10 mouse cellular contexts compared by ENCODE assay signal in the genomic region with DNA sequence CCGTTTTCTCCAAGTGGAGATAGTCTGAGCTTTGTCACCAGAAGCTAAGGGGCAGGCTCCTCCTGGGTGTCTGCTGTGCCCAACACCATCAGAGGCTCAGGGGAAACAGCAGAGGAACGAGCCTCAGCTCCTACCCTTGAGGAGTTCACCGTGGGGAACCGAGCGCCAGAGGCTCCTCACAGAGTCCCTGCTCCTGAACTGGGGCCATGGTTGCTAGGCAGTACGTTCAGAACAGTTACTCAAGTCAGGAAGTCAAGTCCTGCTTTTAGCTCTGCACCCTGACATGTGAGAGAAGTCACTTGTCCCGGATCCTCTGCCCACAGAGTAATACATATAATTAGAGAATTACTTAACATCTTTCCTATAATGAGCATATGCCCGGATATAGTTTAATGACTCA. TPM values are rescaled to one million over a fixed set of nuclear protein-coding genes. Genes with fewer than 3 reads are reported as not detected.
DNase-seq lines count a peak whose midpoint lies in the region; ATAC-seq lines count a peak whose summit lies in the region.
"Had no signal": no experiment of that assay in that cellular context is flagged by ENCODE, and none has a peak within 500 bp of the region (broad histone marks: within the 10 kb centered on the region; RNA-seq: fewer than 3 reads in every experiment).

No protein-coding gene starts in this region.

- no peaks in the 10 kb centered on the region for H3K36me3 ChIP-seq in hindbrain, embryonic 10.5 days
- no peaks in the 10 kb centered on the region for H3K36me3 ChIP-seq in hindbrain, embryonic 11.5 days (ENCODE audit: control insufficient read depth, insufficient read depth, low read length)
- H3K36me3 ChIP-seq in embryonic facial prominence, embryonic 11.5 days (replicated peaks; ENCODE audit: control insufficient read depth, insufficient read depth, low read depth, low read length): no peaks in the 10 kb centered on the region
- no peaks in the 10 kb centered on the region for H3K36me3 ChIP-seq in macrophage (ENCODE audit: inconsistent target)

- DNase-seq in hindbrain, embryonic 10.5 days (ENCODE audit: low spot score): peak; percentile 31
- DNase-seq in hindbrain, embryonic 11.5 days (ENCODE audit: low spot score): no peak
- peak; percentile 43 for DNase-seq in embryonic facial prominence, embryonic 11.5 days (ENCODE audit: low spot score)
- DNase-seq in heart, postnatal 10 days: peak; percentile 32 to 36
- no peak for DNase-seq in frontal cortex, postnatal 36 days (ENCODE audit: low spot score in 2 of 2)
- no peak for DNase-seq in layer of hippocampus, adult 11-12 months (ENCODE audit: low spot score)
- no peak for DNase-seq in retina, embryonic 14.5 days (ENCODE audit: low spot score)

- H3K9ac ChIP-seq in hindbrain, embryonic 11.5 days (ENCODE audit: low read depth, low read length): no peak overlapping the region
- no peak overlapping the region for H3K9ac ChIP-seq in embryonic facial prominence, embryonic 11.5 days (replicated peaks; ENCODE audit: low read length)

- no peak for ATAC-seq in hindbrain, embryonic 11.5 days (ENCODE audit: low FRiP score)
- ATAC-seq in embryonic facial prominence, embryonic 11.5 days (replicated peaks; ENCODE audit: insufficient number of reproducible peaks, low FRiP score, low TSS enrichment, low read depth): no peak

- H3K9me3 ChIP-seq in hindbrain, embryonic 10.5 days: no peaks in the 10 kb centered on the region
- H3K9me3 ChIP-seq in hindbrain, embryonic 11.5 days (ENCODE audit: control insufficient read depth, low read length): no peaks in the 10 kb centered on the region
- H3K9me3 ChIP-seq in embryonic facial prominence, embryonic 11.5 days (replicated peaks; ENCODE audit: control insufficient read depth, low read length): no peaks in the 10 kb centered on the region

- H3K27me3 ChIP-seq in hindbrain, embryonic 10.5 days (ENCODE audit: insufficient read depth, poor library complexity, severe bottlenecking): 0 out of 2 replicates have a peak, but pooled peaks cover 5% of the 10 kb centered on the region
- H3K27me3 ChIP-seq in hindbrain, embryonic 11.5 days (ENCODE audit: control insufficient read depth, insufficient read depth, low read length): no peaks in the 10 kb centered on the region
- no peaks in the 10 kb centered on the region for H3K27me3 ChIP-seq in embryonic facial prominence, embryonic 11.5 days (ENCODE audit: control insufficient read depth, insufficient read depth, low read length)
- H3K27me3 ChIP-seq: CH12.LX had no signal

- H3K4me3 ChIP-seq in hindbrain, embryonic 10.5 days: no peak overlapping the region
- no peak overlapping the region for H3K4me3 ChIP-seq in hindbrain, embryonic 11.5 days (ENCODE audit: low read depth, low read length)
- no peak overlapping the region for H3K4me3 ChIP-seq in embryonic facial prominence, embryonic 11.5 days (ENCODE audit: low read depth, low read length)
- H3K4me3 ChIP-seq in macrophage (ENCODE audit: inconsistent target): no peak overlapping the region

- H3K79me2 ChIP-seq in macrophage (ENCODE audit: inconsistent target): no peaks in the 10 kb centered on the region

- intact Hi-C loops in heart, postnatal 10 days (cut with DNase I): no loop called here

- H3K27ac ChIP-seq in hindbrain, embryonic 10.5 days: peak overlapping the region; percentile 84
- no peak overlapping the region for H3K27ac ChIP-seq in hindbrain, embryonic 11.5 days (ENCODE audit: low read depth, low read length)
- H3K27ac ChIP-seq in embryonic facial prominence, embryonic 11.5 days (replicated peaks; ENCODE audit: low read depth, low read length): 0 out of 2 replicates have a peak overlapping the region, but pooled peaks have one; percentile 2
- H3K27ac ChIP-seq in macrophage: peak overlapping the region; percentile 66

- 18% methylated on average over 8 of the region's 8 CpGs for WGBS in hindbrain, embryonic 10.5 days
- 22% methylated on average over 8 of the region's 8 CpGs for WGBS in hindbrain, embryonic 11.5 days
- WGBS in embryonic facial prominence, embryonic 11.5 days: 13% methylated on average over 8 of the region's 8 CpGs
- WGBS in macrophage (ENCODE audit: missing documents): 11% methylated on average over 7 of the region's 8 CpGs

- H3K4me2 ChIP-seq in hindbrain, embryonic 11.5 days (replicated peaks; ENCODE audit: low read depth, low read length): no peak overlapping the region
- H3K4me2 ChIP-seq in embryonic facial prominence, embryonic 11.5 days (ENCODE audit: low read depth, low read length): no peak overlapping the region

- H3K4me1 ChIP-seq in hindbrain, embryonic 10.5 days (replicated peaks): peaks cover 41% of the 10 kb centered on the region
- peaks cover 2% of the 10 kb centered on the region; the same call in 1 of the 2 replicates for H3K4me1 ChIP-seq in hindbrain, embryonic 11.5 days (replicated peaks; ENCODE audit: control insufficient read depth, insufficient read depth, low read length)
- no peaks in the 10 kb centered on the region; the same call in 1 of the 2 replicates for H3K4me1 ChIP-seq in embryonic facial prominence, embryonic 11.5 days (ENCODE audit: control insufficient read depth, insufficient read depth, low read length)

RNA-seq across cellular contexts. Expression of a gene that starts 23.3 kb away (rescaled TPM):
- 14.4 and 16.1 TPM in 2 replicates for polyA plus RNA-seq in hindbrain, embryonic 10.5 days (2016; fragmentation: Nextera tagmentation; extraction: Ambion mirVana)
- 13.0 and 15.4 TPM in 2 replicates for polyA plus RNA-seq in hindbrain, embryonic 11.5 days (2014; fragmentation: Nextera tagmentation; extraction: Ambion mirVana)
- 19.3 and 21.6 TPM in 2 replicates for polyA plus RNA-seq in embryonic facial prominence, embryonic 11.5 days (2014; fragmentation: Nextera tagmentation; extraction: Ambion mirVana)
- total RNA-seq in heart, postnatal 10 days (2021): 1 to 10 TPM; 6.4 to 6.7 TPM
- 10 to 100 TPM in 11 of 26 experiments, 1 to 10 TPM in 15; 3.2 to 47.8 (median 9.5) TPM for total RNA-seq in macrophage (2018; cell fraction: chromatin; rRNA removed)
- total RNA-seq in macrophage (2018; cell fraction: cytosol; rRNA removed): 10 to 100 TPM in 21 of 26 experiments, 1 to 10 TPM in 5; 7.5 to 50.3 (median 11.1) TPM
- 10 to 100 TPM; 12.1 to 74.1 (median 22.2) TPM for total RNA-seq in macrophage (2018; cell fraction: nucleus; rRNA removed)
- 7.0 to 17.2 TPM (median 14.8 TPM) in 3 replicates for polyA plus RNA-seq in macrophage (2018)

RNA-seq across cellular contexts. Expression of a gene that starts 57.2 kb away (rescaled TPM):
- 9.0 TPM in 2 replicates for polyA plus RNA-seq in hindbrain, embryonic 10.5 days (2016; fragmentation: Nextera tagmentation; extraction: Ambion mirVana)
- 7.7 and 9.5 TPM in 2 replicates for polyA plus RNA-seq in hindbrain, embryonic 11.5 days (2014; fragmentation: Nextera tagmentation; extraction: Ambion mirVana)
- polyA plus RNA-seq in embryonic facial prominence, embryonic 11.5 days (2014; fragmentation: Nextera tagmentation; extraction: Ambion mirVana): 2.3 and 3.7 TPM in 2 replicates
- total RNA-seq in heart, postnatal 10 days (2021): under 1 TPM; 0.35 to 0.45 TPM
- not detected for total RNA-seq in macrophage (2018; cell fraction: chromatin; rRNA removed)
- under 1 TPM in 1 of 26 experiments, not detected in 25; 0.19 TPM for total RNA-seq in macrophage (2018; cell fraction: cytosol; rRNA removed)
- total RNA-seq in macrophage (2018; cell fraction: nucleus; rRNA removed): not detected
- not detected in 3 replicates for polyA plus RNA-seq in macrophage (2018)
- polyA plus RNA-seq: heart, embryonic 14.5 days had no signal

Comparison
In these comparisons a context has a peak if more than half of its experiments do, and no peak if none do; other contexts are left out.
1. DNase-seq: peak in hindbrain, embryonic 10.5 days (single experiment), embryonic facial prominence, embryonic 11.5 days (single experiment) and heart, postnatal 10 days (2 of 2); none in hindbrain, embryonic 11.5 days (single experiment), frontal cortex, postnatal 36 days (0 of 2), layer of hippocampus, adult 11-12 months (single experiment) and retina, embryonic 14.5 days (single experiment).